Mouse (Mus musculus) left cerebral cortex, adult 11 months (tissue): ENCODE measurements at regions not wholly inside any gene's neighbourhood (a gene's known extent, or its start where the extent isn't known, plus 50 kb on each side); places are given as distances from the start of the nearest gene placed in this dataset.

Experiments used
- DNase-seq: peaks from one replicate; pipeline ENCODE4 v3.0.0; 2022; ENCODE audit warnings: low spot score

- no peak for DNase-seq
Observed at GRCm38 (mm10) chr17:4706421-4706820, 287.7 kb upstream of the Arid1b start.

GRCm38 (mm10) chr17:4721061-4721460 is 273.1 kb upstream of the Arid1b start:
- no peak for DNase-seq

- no peak for DNase-seq
Observed at GRCm38 (mm10) chr17:4724031-4724430, 270.1 kb upstream of the Arid1b start.

DNA sequence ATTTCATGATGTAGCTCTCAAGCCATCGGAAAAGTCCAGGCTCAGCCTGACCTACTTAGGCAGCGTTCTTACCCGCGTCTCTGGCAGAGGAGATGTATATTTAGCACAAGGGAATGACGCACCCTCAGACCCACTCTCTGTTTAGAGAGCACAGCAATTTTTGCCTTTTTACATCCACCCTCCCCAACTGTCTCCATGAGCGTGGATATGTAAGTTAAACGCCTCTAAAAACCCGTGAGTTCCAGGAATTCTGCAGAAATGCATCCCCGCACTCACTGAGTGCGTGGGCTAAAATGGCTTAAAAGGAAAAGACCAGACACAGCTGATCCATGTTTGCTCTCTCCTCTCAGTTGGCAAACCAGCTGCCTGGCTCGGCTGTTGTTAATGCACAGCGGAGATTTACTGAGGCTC is 267.8 kb upstream of the Arid1b start:
- peak; percentile 63 for DNase-seq

DNA sequence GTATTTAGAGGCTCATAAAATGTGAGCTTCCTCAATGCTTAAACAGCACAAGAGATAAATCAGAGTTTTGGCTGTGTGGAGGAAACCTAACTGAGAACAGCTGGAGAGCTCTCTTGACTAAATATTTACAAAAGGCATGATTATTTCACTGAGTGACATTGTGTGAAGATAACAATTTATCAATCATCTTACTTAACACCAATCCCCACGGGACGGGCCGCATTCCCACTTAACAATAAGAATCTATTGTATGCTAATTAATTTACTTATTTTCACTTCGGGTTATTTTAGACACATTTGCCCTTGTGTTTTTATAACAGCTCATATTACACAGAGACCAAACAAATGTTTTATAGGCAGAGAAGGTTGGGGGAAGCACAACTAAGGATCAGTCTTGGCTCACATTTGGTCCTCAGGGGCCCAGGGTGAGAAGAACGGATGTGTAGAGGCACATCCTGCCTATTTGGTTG is 259.7 kb upstream of the Arid1b start:
- DNase-seq, result no peak

DNA sequence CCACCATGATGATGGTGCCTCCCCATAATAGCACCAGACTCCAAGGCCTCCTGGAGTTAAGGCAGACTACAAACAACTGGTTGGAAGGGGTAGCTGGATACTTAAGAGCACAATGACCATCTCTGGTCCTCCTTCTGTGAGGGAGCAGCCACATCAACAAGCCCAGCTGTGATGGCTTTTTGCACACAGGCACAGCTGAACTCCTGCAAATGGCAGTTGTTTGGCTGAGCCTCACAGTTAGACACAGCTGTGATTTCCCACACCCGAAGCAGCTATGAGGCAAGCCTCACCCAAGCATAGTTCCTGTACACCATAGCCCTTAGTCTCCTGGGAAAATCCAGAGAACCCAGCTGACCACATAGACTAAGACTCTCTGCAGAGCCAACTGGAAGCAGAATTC is 258.9 kb upstream of the Arid1b start:
- DNase-seq, result no peak

DNA sequence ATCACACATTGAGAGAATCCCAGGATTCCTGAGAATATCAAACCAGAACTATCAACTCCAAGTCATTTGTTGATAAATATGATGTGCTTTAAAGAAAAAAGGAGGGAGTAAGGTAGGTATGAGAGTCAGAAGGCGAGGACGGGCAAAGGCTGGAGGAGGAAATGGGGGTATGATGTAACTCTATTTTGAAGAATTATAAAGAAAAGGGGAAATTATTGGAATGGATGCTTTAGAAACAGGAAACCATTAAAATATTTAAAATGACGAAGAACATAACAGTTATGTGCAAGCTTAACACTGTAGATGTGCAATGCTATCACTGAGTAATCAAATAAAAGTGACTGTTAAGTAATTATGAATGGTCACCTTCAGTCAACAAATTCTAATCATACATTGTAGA is 257.4 kb upstream of the Arid1b start:
- no peak for DNase-seq

DNA sequence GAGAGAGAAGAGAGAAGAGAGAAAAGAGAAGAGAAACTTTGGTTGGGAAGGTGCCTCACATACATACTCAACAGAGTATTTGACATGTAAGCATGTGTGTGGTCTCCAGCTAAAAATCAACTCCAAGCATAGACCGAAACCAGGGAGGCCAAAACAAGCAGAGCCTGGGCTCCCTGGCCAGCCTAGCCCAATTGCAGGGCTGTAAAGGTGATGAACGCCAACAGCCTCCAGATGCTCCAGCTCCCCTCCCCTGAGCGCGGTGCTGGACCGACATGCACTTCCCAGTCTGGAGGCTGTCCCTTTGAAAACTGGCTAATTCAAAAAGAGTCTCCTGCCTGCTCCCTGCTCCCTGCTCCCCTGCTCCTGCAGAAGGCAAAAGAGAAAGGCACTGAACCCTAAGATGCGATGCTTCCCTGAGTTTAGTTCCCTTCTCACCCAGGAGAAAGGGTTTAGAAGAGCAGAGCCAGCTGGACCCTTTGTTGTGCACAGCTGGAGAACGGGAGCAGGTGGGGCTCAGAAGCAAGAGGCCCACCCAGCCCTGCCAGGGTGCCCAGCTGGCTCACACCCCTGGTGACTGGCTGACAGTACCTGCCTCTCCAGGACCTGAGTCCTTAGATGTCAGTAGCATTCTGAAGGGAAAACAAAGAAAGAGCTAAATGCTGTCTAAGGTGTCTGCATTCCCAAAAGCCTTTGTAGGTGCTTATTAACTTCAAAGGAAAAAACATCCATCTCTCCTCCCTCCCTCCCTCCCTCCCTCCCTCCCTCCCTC is 255.2 kb upstream of the Arid1b start:
- no peak for DNase-seq

DNA sequence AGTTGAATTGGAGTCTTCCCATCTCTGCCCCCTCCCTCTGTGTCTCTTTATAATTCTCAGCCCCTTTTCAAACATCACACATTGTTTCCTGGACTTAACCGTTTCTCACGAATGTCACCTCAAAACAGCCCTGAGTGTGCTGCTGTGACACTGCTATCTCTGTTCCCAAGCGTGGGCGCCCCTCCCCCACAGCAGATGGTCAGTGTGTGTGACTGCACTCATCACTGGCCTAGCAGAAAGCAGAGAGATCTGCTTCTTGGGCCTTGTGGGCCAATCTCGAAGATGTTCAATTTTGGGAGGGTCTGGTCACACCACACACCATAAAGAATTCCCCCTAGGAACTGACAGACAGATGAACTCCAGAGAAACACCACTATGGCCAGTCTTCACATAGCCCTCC is 253.3 kb upstream of the Arid1b start:
- no peak for DNase-seq

GRCm38 (mm10) chr17:4742314-4742713 is 251.8 kb upstream of the Arid1b start:
- no peak for DNase-seq

DNA sequence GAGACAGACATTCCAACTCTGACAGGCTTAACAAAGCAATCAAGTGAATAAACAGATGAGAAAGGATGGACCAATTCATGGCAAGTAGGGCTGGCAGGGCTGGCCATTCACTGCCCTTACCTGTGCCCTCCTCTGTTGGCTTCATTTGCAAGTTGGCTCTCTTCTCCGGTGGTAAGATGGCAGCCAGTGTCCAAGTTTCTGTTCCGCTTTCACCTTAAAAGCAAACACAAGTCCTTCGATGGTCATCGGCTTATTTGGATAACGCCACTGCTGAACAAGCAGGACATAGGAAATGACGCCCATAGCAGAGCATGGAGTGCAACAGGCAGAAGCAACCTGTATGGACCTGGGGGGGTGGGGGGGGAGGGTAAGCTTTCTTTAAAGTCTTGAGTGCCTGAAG is 231.2 kb upstream of the Arid1b start:
- DNase-seq, result no peak

- DNase-seq, result no peak
Observed at GRCm38 (mm10) chr17:4765723-4766122, 228.4 kb upstream of the Arid1b start.

GRCm38 (mm10) chr17:4767947-4768522 is 226.1 kb upstream of the Arid1b start:
- DNase-seq, result no peak

DNA sequence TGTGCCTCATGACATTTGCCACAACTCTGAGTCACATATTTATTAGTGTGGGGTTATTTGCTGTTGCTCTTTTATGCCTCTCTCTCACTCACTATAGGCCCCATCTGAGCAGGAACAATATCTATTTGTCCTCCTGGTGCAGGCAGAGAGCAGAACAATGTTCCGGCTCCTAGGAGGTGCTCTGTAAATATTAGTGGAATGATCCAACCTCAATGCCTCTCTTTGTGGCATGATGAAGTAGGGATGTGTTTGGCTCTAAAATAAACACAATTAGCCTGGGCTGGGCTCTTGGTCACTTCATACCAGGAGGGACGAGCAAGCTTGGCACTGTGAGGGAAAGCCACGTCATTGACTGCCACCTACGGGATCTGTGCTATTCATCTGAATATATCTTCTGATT is 224.8 kb upstream of the Arid1b start:
- no peak for DNase-seq

DNA sequence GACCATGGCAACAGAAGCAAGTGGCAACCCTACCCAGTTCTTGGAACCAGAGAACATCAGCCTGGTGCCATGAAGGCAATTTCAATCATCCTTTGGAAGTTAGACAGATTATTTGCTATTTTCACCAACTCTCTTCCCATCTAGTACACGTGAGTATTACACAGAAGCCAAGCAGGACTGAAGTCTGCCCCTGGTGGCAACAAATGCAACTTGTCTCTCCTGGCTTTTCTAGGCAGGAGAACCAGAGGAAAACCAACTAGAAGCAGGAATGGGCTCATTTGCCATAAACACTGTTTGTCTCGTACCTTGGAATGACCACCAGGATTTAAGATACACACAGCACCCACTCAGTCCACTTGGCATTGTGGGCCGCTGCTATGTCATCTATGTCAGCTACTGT is 224.1 kb upstream of the Arid1b start:
- no peak for DNase-seq

- peak; percentile 22 for DNase-seq
Observed at GRCm38 (mm10) chr17:4778161-4778560, 216.0 kb upstream of the Arid1b start.

DNA sequence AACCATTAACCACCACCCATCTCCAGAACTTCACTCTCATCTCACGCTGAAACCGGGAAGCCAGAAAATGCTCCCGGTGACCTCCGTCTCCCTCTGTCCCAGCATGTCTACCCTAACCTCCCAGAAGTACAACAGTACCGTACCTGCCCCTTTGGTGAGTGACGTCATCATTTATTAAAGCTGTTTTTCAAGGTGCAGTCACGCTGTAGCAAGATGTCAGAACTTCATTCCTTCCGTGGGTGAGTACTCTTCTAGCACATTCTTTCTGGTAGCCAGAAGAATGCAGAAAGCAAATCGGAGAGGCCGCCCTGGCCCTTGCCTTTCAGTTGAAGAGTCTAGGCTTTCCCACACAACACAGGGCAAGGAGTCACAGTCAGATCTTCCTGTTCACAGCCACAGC is 215.1 kb upstream of the Arid1b start:
- DNase-seq, result no peak

GRCm38 (mm10) chr17:4781586-4781985 is 212.5 kb upstream of the Arid1b start:
- DNase-seq, result no peak

GRCm38 (mm10) chr17:4784296-4784695 is 209.8 kb upstream of the Arid1b start:
- DNase-seq, result no peak

DNA sequence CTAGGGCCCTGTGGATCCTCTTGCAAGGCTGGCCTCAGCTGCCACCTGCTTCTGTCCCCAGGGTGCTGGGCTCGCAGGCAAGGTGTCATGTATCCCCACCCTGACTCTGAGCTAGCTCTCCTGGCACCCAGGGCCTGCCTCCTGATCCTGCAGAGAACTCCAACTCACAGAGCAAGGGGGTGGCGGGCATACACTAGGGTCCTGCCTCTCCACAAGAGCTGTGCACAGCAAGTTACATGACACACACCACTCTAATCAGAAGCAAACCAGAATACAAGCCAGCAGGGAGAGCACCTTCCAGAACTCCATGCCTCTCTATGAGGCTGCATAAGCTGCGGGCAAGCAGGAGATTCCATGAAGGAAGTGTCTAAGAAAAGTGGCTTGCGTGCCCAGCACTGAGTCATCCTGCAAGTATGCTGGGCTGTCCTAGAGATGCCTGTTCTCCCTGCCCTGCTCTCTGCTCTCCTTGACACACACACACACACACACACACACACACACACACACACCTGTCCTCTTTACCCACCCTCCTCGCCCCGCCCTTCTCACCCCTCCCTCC is 208.8 kb upstream of the Arid1b start:
- DNase-seq, result no peak

- DNase-seq, result no peak
Observed at GRCm38 (mm10) chr17:4786524-4786923, 207.6 kb upstream of the Arid1b start.

DNA sequence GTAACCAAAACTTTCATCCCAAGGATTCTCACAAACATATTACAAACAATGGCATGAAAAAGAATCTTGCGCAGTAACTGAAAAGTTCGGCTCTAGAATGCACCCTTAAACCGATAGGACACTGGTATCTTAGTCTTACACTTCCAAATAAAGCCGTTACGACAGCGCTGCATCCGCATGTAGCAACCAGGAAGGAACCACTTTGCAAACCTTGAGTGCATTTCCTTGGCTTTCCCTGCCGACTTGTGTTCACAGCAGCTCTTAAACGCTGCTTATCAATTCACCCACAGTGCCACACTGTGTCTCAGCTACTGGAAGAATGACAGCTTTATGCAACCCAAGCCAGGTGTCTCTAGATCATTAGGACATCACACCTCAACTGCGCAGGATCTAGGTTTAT is 202.3 kb upstream of the Arid1b start:
- DNase-seq, result no peak

DNA sequence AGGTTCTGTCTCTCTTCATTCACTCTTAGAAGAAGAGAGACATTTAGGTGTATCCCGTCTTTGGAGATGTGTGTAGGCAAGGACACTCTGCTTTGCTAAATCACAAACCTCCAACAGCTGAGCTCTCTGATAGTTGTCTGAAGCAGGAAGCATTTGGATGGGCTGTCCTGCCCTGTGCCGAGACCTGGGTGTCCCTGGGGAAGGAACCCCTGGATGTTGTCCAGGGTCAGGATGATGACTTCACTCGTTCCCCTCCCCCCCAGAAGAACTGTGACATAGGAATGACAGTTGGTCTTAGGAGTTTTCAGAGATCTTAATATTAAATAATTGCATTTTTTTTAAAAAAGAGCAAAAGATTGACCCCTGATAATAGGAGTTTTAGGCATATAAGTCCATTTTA is 197.9 kb upstream of the Arid1b start:
- no peak for DNase-seq

DNA sequence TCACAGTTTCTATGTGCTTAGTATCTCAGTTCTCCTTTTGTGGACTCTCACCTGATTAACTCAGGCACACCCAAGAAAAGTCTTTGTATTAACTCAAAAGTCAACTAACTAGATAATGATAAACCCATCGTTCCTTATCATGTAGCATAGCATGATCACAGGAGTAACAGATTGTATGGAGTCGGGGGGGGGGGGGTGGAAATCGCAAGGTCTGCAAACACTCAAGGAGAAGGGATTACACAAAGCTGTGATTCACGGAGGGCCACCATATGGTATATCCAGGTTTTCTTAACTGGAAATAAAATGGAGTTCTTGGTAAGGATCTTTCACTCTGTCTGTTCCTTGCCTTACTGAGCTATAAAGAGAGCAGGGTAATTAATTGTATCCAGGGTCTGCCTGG is 190.1 kb upstream of the Arid1b start:
- no peak for DNase-seq
